Mouse (Mus musculus): Measurements from ENCODE around the gene 1110032A03Rik. TPM values are rescaled to one million over a fixed set of nuclear protein-coding genes. Genes with fewer than 3 reads are reported as not detected.

Gene 1110032A03Rik
- polyA plus RNA-seq, 1 experiment from 2014 or later = 58.1 TPM

Other genes starting within 250 kb of the 1110032A03Rik start
- 36.6 to 64.4 TPM (median 48.4 TPM) in 3 replicates for gene Pts, start 246.8 kb downstream of the 1110032A03Rik start, polyA plus RNA-seq (2018)
- 44.2 to 59.1 TPM (median 54.5 TPM) in 3 replicates for gene Il18, start 220.7 kb downstream of the 1110032A03Rik start, polyA plus RNA-seq (2018)
- gene Bco2, start 220.3 kb downstream of the 1110032A03Rik start, polyA plus RNA-seq (2018) = 2.7 to 3.6 TPM (median 2.9 TPM) in 3 replicates
- gene Tex12, start 214.2 kb downstream of the 1110032A03Rik start, polyA plus RNA-seq (2018) = not detected in 3 replicates
- gene Sdhd, start 171.7 kb downstream of the 1110032A03Rik start, polyA plus RNA-seq (2018) = 84.1 to 152 TPM (median 148 TPM) in 3 replicates
- 108 to 125 TPM (median 123 TPM) in 3 replicates for gene Timm8b, start 171.6 kb downstream of the 1110032A03Rik start, polyA plus RNA-seq (2018)
- gene Pih1d2, start 158.2 kb downstream of the 1110032A03Rik start, polyA plus RNA-seq (2018) = 0.34 to 1.1 TPM (median 0.45 TPM) in 3 replicates
- gene Nkapd1, start 158.1 kb downstream of the 1110032A03Rik start, polyA plus RNA-seq (2018) = 17.0 to 40.6 TPM (median 19.3 TPM) in 3 replicates
- gene Dlat, start 115.7 kb downstream of the 1110032A03Rik start, polyA plus RNA-seq (2018) = 17.0 to 33.3 TPM (median 24.8 TPM) in 3 replicates
- gene Dixdc1, start 36.0 kb downstream of the 1110032A03Rik start, polyA plus RNA-seq (2018) = 0.03 TPM in 1 of 3 replicates, not detected in the others
- not detected in 3 replicates for gene 2310030G06Rik, start 29.0 kb downstream of the 1110032A03Rik start, polyA plus RNA-seq (2018)
- 0.48 to 0.95 TPM (median 0.95 TPM) in 3 replicates for gene Cryab, start 24.2 kb downstream of the 1110032A03Rik start, polyA plus RNA-seq (2018)
- gene Hspb2, start 23.2 kb downstream of the 1110032A03Rik start, polyA plus RNA-seq (2018) = not detected in 3 replicates
- gene Fdxacb1, start 7.3 kb downstream of the 1110032A03Rik start, polyA plus RNA-seq (2018) = 2.4 to 5.8 TPM (median 2.7 TPM) in 3 replicates
- gene Alg9, start 501 bp downstream of the 1110032A03Rik start, polyA plus RNA-seq (2018) = 15.2 to 18.8 TPM (median 15.5 TPM) in 3 replicates
- 14.4 to 23.7 TPM (median 14.9 TPM) in 3 replicates for gene Ppp2r1b, start 69.8 kb upstream of the 1110032A03Rik start, polyA plus RNA-seq (2018)
- gene Sik2, start 233.6 kb upstream of the 1110032A03Rik start, polyA plus RNA-seq (2018) = 8.4 to 15.8 TPM (median 12.2 TPM) in 3 replicates

Measured in macrophage (primary cell).